Mouse (Mus musculus) liver, adult 2 months (tissue): ENCODE measurements at regions not wholly inside any gene's neighbourhood (a gene's known extent, or its start where the extent isn't known, plus 50 kb on each side); places are given as distances from the start of the nearest gene placed in this dataset.

Source experiments
- DNase-seq: peaks from one replicate; pipeline ENCODE4 v3.0.0-alpha.2; 2011; ENCODE audit warnings: low read depth, low spot score; ENCODE audit errors: extremely low read depth
- H3K27ac ChIP-seq: fragments of 200-500 bp; replicated peaks from 2 replicates; pipeline ENCODE4 v1.5.1; 2012; ENCODE audit warnings: low read depth, mild to moderate bottlenecking, control low read depth, inconsistent platforms, low read length; ENCODE audit not compliant: insufficient read depth
- H3K27me3 ChIP-seq: fragments of 200-500 bp; 2 replicates; pipeline ENCODE4 v1.6.1; 2012; ENCODE audit warnings: mild to moderate bottlenecking, moderate library complexity, low read length, inconsistent platforms; ENCODE audit not compliant: control insufficient read depth, insufficient read depth
- H3K36me3 ChIP-seq: fragments of 200-500 bp; 2 replicates; pipeline ENCODE4 v1.6.1; 2012; ENCODE audit warnings: low read length, inconsistent platforms; ENCODE audit not compliant: control insufficient read depth, insufficient read depth
- H3K4me1 ChIP-seq: fragments of 200-500 bp; 2 replicates; pipeline ENCODE4 v1.6.1; 2011; ENCODE audit warnings: low read length; ENCODE audit not compliant: control insufficient read depth, insufficient read depth
- H3K4me3 ChIP-seq: fragments of 200-500 bp; 2 replicates; pipeline ENCODE4 v1.5.1; 2011; ENCODE audit warnings: low read depth, mild to moderate bottlenecking, control low read depth, low read length, moderate library complexity; ENCODE audit not compliant: insufficient read depth
- H3K79me2 ChIP-seq: fragments of 200-500 bp; 2 replicates; pipeline ENCODE4 v1.6.1; 2012; ENCODE audit warnings: inconsistent platforms, mild to moderate bottlenecking, low read length, moderate library complexity; ENCODE audit not compliant: control insufficient read depth, insufficient read depth
- H3K9ac ChIP-seq: fragments of 200-500 bp; 2 replicates; pipeline ENCODE4 v1.6.1; 2012; ENCODE audit warnings: low read depth, mild to moderate bottlenecking, control low read depth, inconsistent platforms, low read length
- CTCF ChIP-seq: fragments of 200-500 bp; IDR thresholded peaks from 2 replicates; pipeline ENCODE4 v1.5.1; 2011; ENCODE audit warnings: low read depth, low read length, control low read depth
- POLR2A ChIP-seq: fragments of 200-500 bp; IDR thresholded peaks from 2 replicates; pipeline ENCODE4 v1.6.1; 2011; ENCODE audit warnings: low read length, control low read depth; ENCODE audit not compliant: insufficient read depth; ENCODE audit errors: extremely low read depth
- WGBS: fragments of 180-500 bp; shearing (Covaris S2); methylation state at CpG from one replicate; pipeline ENCODE4 v1.1.7; 2018; 5-methylcytosine and 5-hydroxymethylcytosine counted together

GRCm38 (mm10) chr13:47368041-47368823, 245.8 kb downstream of the Rnf144b start:
- Histone ChIP-seq H3K79me2 (no peaks in the 10 kb centered on the region), H3K27me3 (no peaks in the 10 kb centered on the region), H3K4me1 (no peaks in the 10 kb centered on the region), H3K9ac (no peak overlapping the region), H3K27ac (no peak overlapping the region), H3K36me3 (no peaks in the 10 kb centered on the region), H3K4me3 (no peak overlapping the region)
- no peak for DNase-seq
- TF ChIP-seq POLR2A = no peak
- WGBS = 72% methylated on average over 13 of the region's 13 CpGs

- Histone ChIP-seq H3K36me3 (no peaks in the 10 kb centered on the region), H3K4me1 (no peaks in the 10 kb centered on the region), H3K9ac (no peak overlapping the region), H3K79me2 (no peaks in the 10 kb centered on the region), H3K27me3 (0 out of 2 replicates have a peak, but pooled peaks cover 2% of the 10 kb centered on the region), H3K4me3 (no peak overlapping the region), H3K27ac (no peak overlapping the region)
- TF ChIP-seq CTCF (no peak), POLR2A (no peak)
- DNase-seq = no peak
- 73% methylated on average over 1 of the region's 1 CpGs for WGBS
Observed at GRCm38 (mm10) chr13:47374583-47374982, 252.1 kb downstream of the Rnf144b start.

GRCm38 (mm10) chr13:47391023-47391422, 268.6 kb downstream of the Rnf144b start:
- 57% methylated on average over 5 of the region's 5 CpGs for WGBS
- Histone ChIP-seq H3K27me3 (no peaks in the 10 kb centered on the region), H3K79me2 (no peaks in the 10 kb centered on the region), H3K36me3 (no peaks in the 10 kb centered on the region), H3K27ac (no peak overlapping the region), H3K4me3 (no peak overlapping the region), H3K4me1 (no peaks in the 10 kb centered on the region), H3K9ac (no peak overlapping the region)
- TF ChIP-seq CTCF (no peak), POLR2A (no peak)
- DNase-seq = no peak

DNA sequence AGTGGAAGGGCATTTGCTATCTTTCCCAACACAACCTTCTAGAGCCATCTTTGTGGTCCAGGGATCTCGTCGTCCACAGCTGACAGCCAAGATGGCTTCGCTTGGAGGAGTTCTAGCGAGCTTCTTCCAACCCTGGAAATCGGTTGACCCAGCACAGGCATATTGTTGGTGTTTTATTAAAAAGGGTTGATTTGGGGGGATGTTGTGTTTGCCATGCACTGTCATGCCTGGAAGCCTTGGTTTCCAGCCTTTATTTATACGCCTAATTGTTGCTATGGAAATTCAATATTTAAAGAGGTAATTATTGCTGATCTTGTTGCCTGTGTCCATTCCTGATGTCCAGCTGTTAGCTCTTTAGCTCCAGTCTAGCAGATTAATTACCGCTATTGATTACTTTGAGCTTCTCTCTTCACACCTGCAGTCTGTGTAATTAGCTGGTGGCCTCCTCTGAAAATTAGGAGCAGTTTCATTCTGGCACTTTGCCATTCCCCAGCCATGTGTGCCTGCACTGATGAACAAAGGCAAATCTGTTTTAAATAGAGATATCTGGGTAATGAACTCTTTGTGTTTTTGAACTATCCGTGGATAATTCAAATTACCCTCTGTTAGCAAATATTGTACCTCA, 275.4 kb downstream of the Rnf144b start:
- WGBS = 86% methylated on average over 8 of the region's 8 CpGs
- no peak for DNase-seq
- Histone ChIP-seq H3K27me3 (no peaks in the 10 kb centered on the region), H3K9ac (no peak overlapping the region), H3K79me2 (no peaks in the 10 kb centered on the region), H3K4me1 (no peaks in the 10 kb centered on the region), H3K4me3 (no peak overlapping the region), H3K36me3 (no peaks in the 10 kb centered on the region), H3K27ac (no peak overlapping the region)
- TF ChIP-seq POLR2A (no peak), CTCF (no peak)

GRCm38 (mm10) chr13:47398976-47399375, 276.5 kb downstream of the Rnf144b start:
- H3K79me2 ChIP-seq = no peaks in the 10 kb centered on the region
- H3K4me1 ChIP-seq = no peaks in the 10 kb centered on the region
- no peak overlapping the region for H3K27ac ChIP-seq
- H3K4me3 ChIP-seq = no peak overlapping the region
- no peaks in the 10 kb centered on the region for H3K36me3 ChIP-seq
- H3K9ac ChIP-seq = no peak overlapping the region
- WGBS = 88% methylated on average over 5 of the region's 5 CpGs
- no peak for DNase-seq
- TF ChIP-seq POLR2A (no peak), CTCF (no peak)
- no peaks in the 10 kb centered on the region for H3K27me3 ChIP-seq

- H3K27ac ChIP-seq = no peak overlapping the region
- no peak overlapping the region for H3K4me3 ChIP-seq
- H3K9ac ChIP-seq = no peak overlapping the region
- H3K4me1 ChIP-seq = no peaks in the 10 kb centered on the region
- 86% methylated on average over 3 of the region's 3 CpGs for WGBS
- DNase-seq = no peak
- no peak for TF ChIP-seq CTCF
- no peak for TF ChIP-seq POLR2A
- no peaks in the 10 kb centered on the region for H3K79me2 ChIP-seq
- no peaks in the 10 kb centered on the region for H3K36me3 ChIP-seq
- H3K27me3 ChIP-seq = no peaks in the 10 kb centered on the region
Observed at GRCm38 (mm10) chr13:47413261-47413660, 290.8 kb downstream of the Rnf144b start.
